Mouse (Mus musculus) kidney, postnatal 25 days (tissue): ENCODE measurements around the gene Fbxo7.

ENCODE experiments used
- DNase-seq, 2 experiments: peaks; one replicate each; pipeline ENCODE4 v3.0.0; 2021; ENCODE audit warnings: mixed read lengths in 2 of 2

Gene Fbxo7

DNA sequence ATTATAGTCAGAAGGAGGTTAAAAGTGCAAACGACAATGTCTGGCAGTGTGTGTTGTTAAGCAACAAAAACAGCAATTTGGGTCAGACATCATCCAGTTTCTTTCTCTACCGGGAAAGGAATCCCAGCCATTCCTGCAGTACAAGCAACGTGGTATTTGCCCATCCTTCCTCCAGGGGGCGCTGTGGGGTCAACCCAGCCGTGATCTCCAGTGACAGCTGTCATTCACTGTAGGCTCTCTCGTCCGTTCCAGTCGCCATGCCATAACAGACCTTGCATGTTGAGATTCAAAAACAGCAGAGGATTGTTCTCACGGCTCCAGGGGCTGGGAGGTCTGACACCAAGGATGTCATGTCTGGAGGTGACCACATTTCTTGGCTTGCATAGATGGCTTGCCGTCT, 70.1 kb downstream of the Fbxo7 start:
- DNase-seq, result peak in 1 of 2 experiments; percentile 47

DNA sequence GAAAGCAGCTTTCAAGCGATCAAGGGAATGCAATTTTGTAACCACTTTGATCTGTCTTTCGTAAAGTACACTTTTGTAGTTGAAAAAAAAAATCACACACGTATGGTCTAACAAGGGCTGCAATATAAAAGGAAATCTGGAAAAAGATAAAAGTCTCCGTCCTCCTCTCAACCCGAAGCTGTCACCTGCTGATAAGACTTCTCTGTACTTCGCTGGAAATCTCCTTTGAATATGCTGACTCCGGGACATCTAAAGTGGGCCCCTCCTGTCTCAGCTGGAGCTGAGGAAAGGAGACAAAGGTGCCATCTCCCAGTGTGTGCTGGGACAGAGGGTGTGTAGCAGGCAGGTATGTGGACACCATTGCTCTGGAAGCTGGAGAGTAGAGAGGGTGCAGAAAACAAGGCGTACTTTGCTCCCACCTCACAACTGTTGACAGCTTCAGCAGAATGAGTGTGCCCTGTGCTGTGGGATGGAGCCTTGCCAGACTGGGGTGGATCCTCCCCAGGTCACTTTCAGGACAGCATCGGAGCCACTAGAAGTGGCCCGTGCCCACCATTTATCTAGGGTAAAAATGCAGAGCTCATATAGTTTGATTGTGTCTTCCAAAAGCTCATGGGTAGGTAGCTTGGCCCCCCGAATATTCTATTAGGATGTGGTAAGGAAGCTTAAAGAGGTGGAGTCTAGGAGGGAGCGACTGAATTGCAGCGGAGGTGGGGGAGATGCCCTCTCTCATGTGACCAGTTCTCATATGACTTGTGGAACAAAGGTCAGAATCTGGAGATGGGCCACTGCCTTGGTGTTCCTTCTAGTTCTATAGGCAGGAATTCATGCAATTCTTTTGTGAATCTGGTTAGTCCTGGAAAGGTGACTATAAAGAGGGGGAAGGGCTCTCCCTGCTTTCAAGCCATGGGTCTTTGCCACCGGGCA, 71.6 kb downstream of the Fbxo7 start:
- peak; percentile 69 to 85 for DNase-seq

DNA sequence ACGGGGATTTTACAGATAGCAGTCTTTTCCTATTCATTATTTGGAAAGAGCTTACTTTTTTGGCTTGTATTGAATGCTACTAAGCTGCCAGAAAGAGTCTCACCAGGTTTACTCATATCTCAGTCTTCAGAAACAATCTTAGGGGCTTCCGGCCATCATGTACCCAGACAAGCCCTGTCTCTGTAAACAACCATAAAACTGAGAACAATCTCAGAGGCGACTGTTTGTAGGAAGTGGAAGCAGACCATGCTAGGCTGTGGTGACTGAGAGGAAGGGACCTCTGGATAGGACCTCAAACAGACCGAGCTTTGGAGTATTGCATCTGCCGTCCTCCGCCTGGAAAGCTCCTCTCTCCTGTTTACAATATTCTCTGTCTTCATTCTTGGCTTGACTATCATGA, 76.6 kb downstream of the Fbxo7 start:
- DNase-seq, result no peak

DNA sequence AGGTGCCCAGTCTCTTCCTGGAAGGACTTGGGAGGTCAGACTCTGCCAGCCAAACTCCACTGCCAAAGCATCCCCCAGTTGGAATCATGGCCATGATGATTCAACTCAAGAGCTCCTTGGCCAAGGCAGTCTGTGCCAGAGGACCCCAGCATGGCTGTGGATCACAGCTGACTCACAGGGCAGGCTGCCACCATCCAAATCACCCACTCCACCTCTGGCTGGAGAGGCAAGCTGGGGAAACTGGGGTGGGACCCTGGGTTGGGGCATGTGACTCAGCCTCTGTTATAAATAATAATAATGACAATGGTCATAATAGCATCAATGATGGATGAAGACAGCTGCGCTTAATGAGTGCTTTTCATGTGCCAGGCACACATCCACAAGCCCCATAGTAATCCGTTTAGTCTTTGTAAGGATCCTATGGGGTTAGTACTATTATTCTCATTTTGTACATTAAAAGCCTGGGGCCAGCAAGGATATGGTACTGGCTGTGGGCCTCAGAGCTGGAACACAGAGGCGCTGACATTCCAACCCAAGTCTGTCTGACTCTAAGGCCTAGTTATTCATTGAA, 78.6 kb downstream of the Fbxo7 start:
- no peak for DNase-seq
